Mouse (Mus musculus): ENCODE measurements around the gene Senp1. TPM values are rescaled to one million over a fixed set of nuclear protein-coding genes. Genes with fewer than 3 reads are reported as not detected.

The Senp1 gene
- 26.1 and 27.2 TPM in 2 replicates for polyA plus RNA-seq (2014; fragmentation: Nextera tagmentation; extraction: Ambion mirVana)

DNA sequence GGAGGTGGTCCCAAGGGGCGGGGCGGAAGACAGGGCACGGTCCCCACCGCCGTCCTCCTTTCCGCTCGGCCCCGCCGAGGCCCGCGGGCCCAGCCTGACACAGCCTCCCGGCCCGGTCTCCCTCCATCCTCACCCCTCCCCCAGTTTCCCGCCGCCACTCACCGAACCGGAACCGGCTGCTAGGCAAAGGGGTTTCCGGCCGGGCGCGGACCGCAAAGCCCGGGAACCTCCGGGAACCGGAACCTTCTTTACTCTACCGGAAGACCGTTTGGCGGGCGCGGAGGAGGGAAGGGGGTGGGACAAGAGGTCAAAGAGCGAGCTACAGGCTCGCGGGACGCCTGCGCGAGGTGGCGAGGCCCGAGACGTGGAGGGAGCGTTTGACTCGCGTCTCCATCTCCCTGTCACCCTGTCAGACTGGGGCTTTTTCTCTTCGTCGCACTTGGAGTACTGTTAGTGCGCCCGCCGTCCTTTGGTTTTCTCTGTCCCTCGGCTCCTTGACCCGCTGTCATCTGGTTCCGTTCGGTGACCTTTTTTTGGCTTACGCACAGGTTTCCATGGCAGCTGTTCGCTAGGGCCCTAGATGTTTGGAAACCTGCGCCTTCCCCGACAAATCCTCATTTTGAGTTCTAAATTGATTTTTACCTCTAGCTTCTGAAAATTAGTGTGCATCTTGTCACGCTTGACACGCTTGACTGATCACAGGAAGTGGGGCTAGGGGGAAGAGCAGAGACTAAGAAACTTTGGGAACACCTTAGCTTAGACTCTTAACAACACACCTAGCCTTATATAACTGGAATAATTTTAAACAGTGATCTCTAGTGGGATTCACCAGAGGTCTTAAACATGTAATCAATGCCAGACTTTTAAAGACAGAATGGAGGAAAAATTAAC is at the start of gene Senp1:
Gene Senp1, minus strand, starts transcription at position 624 of the 891 bp plus-strand sequence.
- H3K4me1 ChIP-seq (ENCODE audit: control insufficient read depth, insufficient read depth, low read length), result peaks cover 15% of the 10 kb centered on the region
- peak within 1 kb of the TSS; percentile 91 for H3K27ac ChIP-seq (replicated peaks; ENCODE audit: low read depth, low read length)
- ATAC-seq (ENCODE audit: low FRiP score, low TSS enrichment) (peak; percentile 85), DNase-seq (peak; percentile 92)
- no peaks in the 10 kb centered on the region for H3K9me3 ChIP-seq (ENCODE audit: control insufficient read depth, low read length)
- WGBS, result under 1% methylated on average over 56 of the region's 58 CpGs
- no peaks in the 10 kb centered on the region for H3K27me3 ChIP-seq (ENCODE audit: control insufficient read depth, insufficient read depth, low read length)
- peak within 1 kb of the TSS; percentile 78 for H3K4me2 ChIP-seq (ENCODE audit: low read length)
- peak within 1 kb of the TSS; percentile 65 for H3K9ac ChIP-seq (replicated peaks; ENCODE audit: low read length)
- 0 out of 2 replicates have a peak, but pooled peaks cover 2% of the 10 kb centered on the region for H3K36me3 ChIP-seq (ENCODE audit: control insufficient read depth, insufficient read depth, low read length)
- H3K4me3 ChIP-seq (replicated peaks; ENCODE audit: low read depth, low read length), result peak within 1 kb of the TSS; percentile 57

GRCm38 (mm10) chr15:98142515-98142914 is 49.0 kb upstream of the Senp1 start:
- Histone ChIP-seq H3K4me2 (ENCODE audit: low read length) (no peak overlapping the region), H3K27me3 (ENCODE audit: control insufficient read depth, insufficient read depth, low read length) (no peaks in the 10 kb centered on the region), H3K9me3 (ENCODE audit: control insufficient read depth, low read length) (no peaks in the 10 kb centered on the region), H3K36me3 (ENCODE audit: control insufficient read depth, insufficient read depth, low read length) (peaks cover 40% of the 10 kb centered on the region), H3K4me3 (replicated peaks; ENCODE audit: low read depth, low read length) (no peak overlapping the region), H3K9ac (replicated peaks; ENCODE audit: low read length) (no peak overlapping the region), H3K27ac (replicated peaks; ENCODE audit: low read depth, low read length) (no peak overlapping the region), H3K4me1 (ENCODE audit: control insufficient read depth, insufficient read depth, low read length) (peaks cover 10% of the 10 kb centered on the region)
- DNase-seq (no peak), ATAC-seq (ENCODE audit: low FRiP score, low TSS enrichment) (no peak)
- WGBS, result 87% methylated on average over 10 of the region's 10 CpGs

DNA sequence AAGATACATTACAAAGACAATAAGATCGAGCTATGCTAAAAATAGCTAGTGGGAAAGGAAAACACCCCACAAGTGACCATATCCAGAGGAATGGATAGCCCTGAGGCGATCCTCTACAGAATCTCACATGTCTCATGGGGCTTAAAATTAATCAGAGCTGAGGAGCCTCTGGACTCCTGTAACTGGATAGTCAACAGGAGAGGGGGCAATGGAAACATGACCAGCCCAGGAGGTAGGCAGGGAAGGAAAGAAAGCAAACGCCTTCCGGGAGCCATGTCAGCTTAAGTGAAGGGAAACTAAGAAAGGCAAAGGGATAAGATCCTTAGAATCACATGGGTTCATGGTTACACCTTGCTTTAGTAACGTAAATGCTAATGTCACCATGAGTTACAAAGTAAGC is 47.3 kb upstream of the Senp1 start:
- H3K4me1 ChIP-seq (ENCODE audit: control insufficient read depth, insufficient read depth, low read length), result peaks cover 8% of the 10 kb centered on the region
- H3K4me3 ChIP-seq (replicated peaks; ENCODE audit: low read depth, low read length), result no peak overlapping the region
- ATAC-seq (ENCODE audit: low FRiP score, low TSS enrichment) (no peak), DNase-seq (no peak)
- peaks cover 53% of the 10 kb centered on the region for H3K36me3 ChIP-seq (ENCODE audit: control insufficient read depth, insufficient read depth, low read length)
- H3K27me3 ChIP-seq (ENCODE audit: control insufficient read depth, insufficient read depth, low read length), result no peaks in the 10 kb centered on the region
- H3K9me3 ChIP-seq (ENCODE audit: control insufficient read depth, low read length), result no peaks in the 10 kb centered on the region
- 92% methylated on average over 5 of the region's 5 CpGs for WGBS
- no peak overlapping the region for H3K4me2 ChIP-seq (ENCODE audit: low read length)
- H3K27ac ChIP-seq (replicated peaks; ENCODE audit: low read depth, low read length), result no peak overlapping the region
- H3K9ac ChIP-seq (replicated peaks; ENCODE audit: low read length), result no peak overlapping the region

DNA sequence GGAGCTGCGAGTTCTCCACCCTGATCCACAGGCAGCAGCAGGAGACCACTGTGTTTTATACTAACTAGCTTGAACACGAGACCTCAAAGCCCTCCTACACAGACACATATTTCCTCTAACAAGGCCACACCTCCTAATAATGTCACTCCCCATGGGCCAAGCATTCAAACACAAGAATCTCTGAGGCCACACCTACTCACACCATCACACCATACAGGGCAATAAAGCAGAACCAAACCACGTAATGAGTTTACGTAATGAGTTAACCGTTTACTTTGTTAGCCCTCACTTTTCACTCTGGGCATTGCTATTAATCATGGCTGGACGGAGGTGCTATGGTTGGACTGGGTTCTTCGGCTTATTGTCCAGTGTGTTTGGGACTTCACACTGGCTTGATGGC is 46.2 kb upstream of the Senp1 start:
- DNase-seq (no peak), ATAC-seq (ENCODE audit: low FRiP score, low TSS enrichment) (no peak)
- H3K4me1 ChIP-seq (ENCODE audit: control insufficient read depth, insufficient read depth, low read length), result peaks cover 6% of the 10 kb centered on the region

DNA sequence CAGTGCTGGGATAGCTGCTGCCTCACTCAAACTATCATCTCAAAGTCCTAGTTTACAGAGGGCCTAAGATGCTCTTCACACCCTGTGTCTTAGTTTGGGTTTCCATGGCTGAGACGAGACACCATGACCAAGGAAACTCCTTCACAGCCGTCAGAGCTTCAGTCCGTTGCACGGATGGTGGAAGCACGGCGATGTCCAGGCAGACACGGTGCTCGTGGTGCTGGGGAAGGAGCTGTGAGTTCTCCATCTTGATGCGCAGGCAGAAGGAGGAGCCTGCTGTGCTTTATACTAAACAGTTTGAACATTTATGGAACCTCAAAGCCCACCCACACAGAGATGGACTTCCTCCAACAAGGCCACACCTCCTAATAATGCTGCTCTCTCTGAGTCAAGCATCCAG is 43.3 kb upstream of the Senp1 start:
- Histone ChIP-seq H3K4me2 (ENCODE audit: low read length) (no peak overlapping the region), H3K9me3 (ENCODE audit: control insufficient read depth, low read length) (no peaks in the 10 kb centered on the region), H3K27ac (replicated peaks; ENCODE audit: low read depth, low read length) (no peak overlapping the region), H3K27me3 (ENCODE audit: control insufficient read depth, insufficient read depth, low read length) (no peaks in the 10 kb centered on the region), H3K4me3 (replicated peaks; ENCODE audit: low read depth, low read length) (no peak overlapping the region), H3K36me3 (ENCODE audit: control insufficient read depth, insufficient read depth, low read length) (peaks cover 84% of the 10 kb centered on the region), H3K9ac (replicated peaks; ENCODE audit: low read length) (no peak overlapping the region), H3K4me1 (ENCODE audit: control insufficient read depth, insufficient read depth, low read length) (no peaks in the 10 kb centered on the region)
- 95% methylated on average over 9 of the region's 9 CpGs for WGBS
- no peak for ATAC-seq (ENCODE audit: low FRiP score, low TSS enrichment)
- DNase-seq, result no peak

More for the DNA sequence above, 46.2 kb upstream of the Senp1 start:
- WGBS, result 90% methylated on average over 7 of the region's 7 CpGs
- Histone ChIP-seq H3K9me3 (ENCODE audit: control insufficient read depth, low read length) (no peaks in the 10 kb centered on the region), H3K9ac (replicated peaks; ENCODE audit: low read length) (no peak overlapping the region), H3K4me2 (ENCODE audit: low read length) (no peak overlapping the region), H3K27ac (replicated peaks; ENCODE audit: low read depth, low read length) (no peak overlapping the region), H3K27me3 (ENCODE audit: control insufficient read depth, insufficient read depth, low read length) (no peaks in the 10 kb centered on the region), H3K4me3 (replicated peaks; ENCODE audit: low read depth, low read length) (no peak overlapping the region), H3K36me3 (ENCODE audit: control insufficient read depth, insufficient read depth, low read length) (peaks cover 63% of the 10 kb centered on the region)

DNA sequence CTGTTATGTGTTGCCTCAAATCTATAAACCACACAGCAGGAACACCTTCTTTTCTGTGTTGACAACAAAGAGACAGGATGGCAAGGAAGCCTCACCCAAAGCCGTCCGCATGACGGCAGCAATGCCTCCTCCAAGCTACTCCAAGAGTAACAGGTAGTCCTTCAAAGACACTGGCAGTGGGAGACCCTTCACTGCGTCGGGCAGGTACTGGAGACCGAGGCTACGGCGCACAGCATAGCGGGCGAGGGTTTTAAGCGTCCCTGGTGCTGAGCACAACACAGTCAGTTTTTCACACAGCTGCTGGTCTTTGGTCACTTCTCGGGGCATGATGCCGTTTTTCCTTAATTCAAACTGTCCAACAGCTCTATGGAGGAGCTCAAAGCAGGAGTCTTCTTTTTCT is 42.1 kb upstream of the Senp1 start:
- H3K27me3 ChIP-seq (ENCODE audit: control insufficient read depth, insufficient read depth, low read length), result no peaks in the 10 kb centered on the region
- no peak for ATAC-seq (ENCODE audit: low FRiP score, low TSS enrichment)
- H3K4me2 ChIP-seq (ENCODE audit: low read length), result no peak overlapping the region
- no peaks in the 10 kb centered on the region for H3K4me1 ChIP-seq (ENCODE audit: control insufficient read depth, insufficient read depth, low read length)
- no peak overlapping the region for H3K9ac ChIP-seq (replicated peaks; ENCODE audit: low read length)
- DNase-seq, result no peak
- H3K36me3 ChIP-seq (ENCODE audit: control insufficient read depth, insufficient read depth, low read length), result peaks cover 85% of the 10 kb centered on the region
- no peak overlapping the region for H3K4me3 ChIP-seq (replicated peaks; ENCODE audit: low read depth, low read length)
- H3K27ac ChIP-seq (replicated peaks; ENCODE audit: low read depth, low read length), result no peak overlapping the region
- H3K9me3 ChIP-seq (ENCODE audit: control insufficient read depth, low read length), result no peaks in the 10 kb centered on the region
- 95% methylated on average over 13 of the region's 13 CpGs for WGBS

- Histone ChIP-seq H3K4me1 (ENCODE audit: control insufficient read depth, insufficient read depth, low read length) (no peaks in the 10 kb centered on the region), H3K9me3 (ENCODE audit: control insufficient read depth, low read length) (no peaks in the 10 kb centered on the region), H3K4me2 (ENCODE audit: low read length) (no peak overlapping the region), H3K9ac (replicated peaks; ENCODE audit: low read length) (no peak overlapping the region), H3K36me3 (ENCODE audit: control insufficient read depth, insufficient read depth, low read length) (peaks cover 85% of the 10 kb centered on the region), H3K4me3 (replicated peaks; ENCODE audit: low read depth, low read length) (no peak overlapping the region), H3K27ac (replicated peaks; ENCODE audit: low read depth, low read length) (no peak overlapping the region), H3K27me3 (ENCODE audit: control insufficient read depth, insufficient read depth, low read length) (no peaks in the 10 kb centered on the region)
- DNase-seq (no peak), ATAC-seq (ENCODE audit: low FRiP score, low TSS enrichment) (no peak)
- 76% methylated on average over 3 of the region's 3 CpGs for WGBS
These were observed 41.1 kb upstream of the Senp1 start for GRCm38 (mm10) chr15:98134666-98135065.

DNA sequence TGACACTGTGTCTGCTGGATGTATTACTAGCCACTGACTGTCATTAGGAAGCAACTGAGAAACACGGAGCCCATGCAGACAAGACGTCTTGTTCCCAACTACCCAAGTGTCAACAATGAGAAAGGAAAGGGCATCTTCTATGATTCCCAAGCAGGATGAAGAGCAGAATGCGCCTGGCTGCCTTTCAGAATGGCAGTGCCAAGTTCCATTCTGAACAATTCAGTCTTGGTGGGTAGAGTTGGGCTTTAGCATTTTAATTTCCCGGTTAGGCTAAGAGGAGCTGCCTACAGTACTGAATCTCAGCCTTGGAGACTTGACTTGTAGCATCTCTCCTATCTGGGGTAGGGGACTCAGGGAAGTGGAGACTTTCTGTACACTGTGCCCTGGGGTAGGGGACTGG is 40.5 kb upstream of the Senp1 start:
- peaks cover 84% of the 10 kb centered on the region for H3K36me3 ChIP-seq (ENCODE audit: control insufficient read depth, insufficient read depth, low read length)
- no peak overlapping the region for H3K4me3 ChIP-seq (replicated peaks; ENCODE audit: low read depth, low read length)
- no peaks in the 10 kb centered on the region for H3K4me1 ChIP-seq (ENCODE audit: control insufficient read depth, insufficient read depth, low read length)
- ATAC-seq (ENCODE audit: low FRiP score, low TSS enrichment) (no peak), DNase-seq (peak; percentile 4)
- H3K27ac ChIP-seq (replicated peaks; ENCODE audit: low read depth, low read length), result 0 out of 2 replicates have a peak overlapping the region, but pooled peaks have one; percentile 32
- no peak overlapping the region for H3K4me2 ChIP-seq (ENCODE audit: low read length)
- WGBS, result 90% methylated on average over 4 of the region's 4 CpGs
- H3K9ac ChIP-seq (replicated peaks; ENCODE audit: low read length), result no peak overlapping the region
- no peaks in the 10 kb centered on the region for H3K9me3 ChIP-seq (ENCODE audit: control insufficient read depth, low read length)
- H3K27me3 ChIP-seq (ENCODE audit: control insufficient read depth, insufficient read depth, low read length), result no peaks in the 10 kb centered on the region

DNA sequence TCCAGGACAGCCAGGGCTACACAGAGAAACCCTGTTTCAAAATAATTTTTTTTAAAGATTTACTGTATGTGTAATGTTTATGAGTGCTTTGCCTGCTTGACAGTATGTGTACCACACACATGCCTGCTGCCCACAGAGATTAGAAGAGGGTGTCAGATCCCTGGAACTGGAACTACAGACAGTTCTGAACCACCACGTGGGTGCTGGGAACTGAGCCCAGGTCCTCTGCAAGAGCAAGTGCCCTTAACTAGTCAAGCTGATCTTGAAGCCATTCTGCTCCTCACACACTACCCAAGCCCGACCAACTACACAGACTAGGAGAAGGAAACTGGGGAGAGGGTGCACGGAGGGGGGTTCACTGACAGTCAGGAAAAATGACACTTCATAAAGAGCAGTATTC is 39.9 kb upstream of the Senp1 start:
- no peaks in the 10 kb centered on the region for H3K9me3 ChIP-seq (ENCODE audit: control insufficient read depth, low read length)
- no peak overlapping the region for H3K27ac ChIP-seq (replicated peaks; ENCODE audit: low read depth, low read length)
- no peak overlapping the region for H3K4me3 ChIP-seq (replicated peaks; ENCODE audit: low read depth, low read length)
- H3K4me1 ChIP-seq (ENCODE audit: control insufficient read depth, insufficient read depth, low read length), result no peaks in the 10 kb centered on the region
- H3K27me3 ChIP-seq (ENCODE audit: control insufficient read depth, insufficient read depth, low read length), result no peaks in the 10 kb centered on the region
- no peak overlapping the region for H3K9ac ChIP-seq (replicated peaks; ENCODE audit: low read length)
- no peak overlapping the region for H3K4me2 ChIP-seq (ENCODE audit: low read length)
- DNase-seq (no peak), ATAC-seq (ENCODE audit: low FRiP score, low TSS enrichment) (no peak)
- peaks cover 87% of the 10 kb centered on the region for H3K36me3 ChIP-seq (ENCODE audit: control insufficient read depth, insufficient read depth, low read length)
- 90% methylated on average over 3 of the region's 3 CpGs for WGBS
